Mouse (Mus musculus) E14TG2a.4 (cell line): ENCODE data around the gene Sgcd.

Experiments
- CTCF ChIP-seq: conservative IDR thresholded peaks from 2 replicates; pipeline ENCODE4 v1.5.1; 2014; ENCODE audit warnings: low read length
- POU5F1 ChIP-seq: IDR thresholded peaks from 2 replicates; pipeline ENCODE4 v1.6.1; 2014; ENCODE audit warnings: low read length, borderline replicate concordance

DNA sequence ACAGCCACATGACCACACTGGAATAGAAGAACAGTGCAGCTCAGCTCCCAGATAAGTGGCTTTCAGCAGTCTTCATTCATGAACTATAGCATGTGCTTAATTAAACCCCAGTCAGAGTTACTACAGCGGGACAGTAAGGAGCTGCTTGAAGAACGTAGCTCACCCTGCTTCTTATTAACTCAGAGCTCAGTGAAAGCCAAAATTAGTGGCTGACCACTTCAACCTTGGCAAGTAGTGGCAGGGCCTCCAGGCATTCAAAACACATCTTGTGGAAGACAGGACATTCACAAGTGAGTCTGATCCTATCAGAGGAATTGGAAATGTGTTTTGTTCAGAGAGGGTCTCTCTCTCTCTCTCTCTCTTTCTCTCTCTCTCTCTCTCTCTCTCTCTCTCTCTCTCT, 617.2 kb downstream of the Sgcd start:
- TF ChIP-seq CTCF (no peak), POU5F1 (no peak)
